Mouse (Mus musculus) central nervous system, embryonic 11.5 days (tissue): ENCODE data around the gene Satl1. TPM values are rescaled to one million over a fixed set of nuclear protein-coding genes. Genes with fewer than 3 reads are reported as not detected.

Experiments used
- polyA plus RNA-seq: library from polyadenylated mRNA; depleted of rRNA; stranded (reverse); fragments of >200 nt; gene quantifications from 2 replicates; pipeline ENCODE4 v1.2.3, GENCODE M21; 2012; rRNA removed

Gene Satl1
- not detected in 2 replicates for polyA plus RNA-seq

DNA sequence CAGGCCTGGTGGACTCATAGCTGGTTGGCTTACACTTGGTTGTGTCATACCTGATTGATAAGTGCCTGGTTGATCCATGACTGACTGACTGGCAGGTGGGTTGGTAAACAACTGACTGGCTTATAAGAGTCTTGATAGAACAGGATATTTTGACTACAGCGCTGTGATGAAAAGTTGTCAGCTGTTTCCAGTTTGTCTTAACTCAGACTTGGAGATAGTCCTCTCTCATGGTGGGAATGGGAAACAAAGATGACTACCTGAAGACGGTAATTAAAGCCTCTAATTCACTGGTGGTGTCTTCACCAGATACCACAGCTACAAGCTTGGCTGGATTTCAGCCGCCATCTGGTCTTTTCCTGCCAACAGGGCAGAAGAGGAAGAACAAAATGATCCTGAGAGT, at the start of gene Satl1:
TSS of gene Satl1 (minus strand) at position 101 of the 400 bp plus-strand sequence.

Other genes starting within 250 kb of the Satl1 start
- 0.26 and 0.29 TPM in 2 replicates for gene 4933403O08Rik, start 167.7 kb downstream of the Satl1 start, polyA plus RNA-seq
- 22.0 and 36.2 TPM in 2 replicates for gene Apool, start 95.4 kb downstream of the Satl1 start, polyA plus RNA-seq
- gene 2010106E10Rik, start 88.5 kb upstream of the Satl1 start, polyA plus RNA-seq = not detected in 2 replicates
- gene Zfp711, start 193.7 kb upstream of the Satl1 start, polyA plus RNA-seq = 15.1 and 23.5 TPM in 2 replicates